Mouse (Mus musculus): ENCODE data around the gene Pex6. TPM values are rescaled to one million over a fixed set of nuclear protein-coding genes. Genes with fewer than 3 reads are reported as not detected.
"Not testable (repeated sequence)": the region's sequence is repeated elsewhere in the genome, so short reads cannot be mapped to it uniquely, and the experiment has no call there.

Gene Pex6
- polyA plus RNA-seq, 1 experiment from 2014 or later: 21.1 TPM

DNA sequence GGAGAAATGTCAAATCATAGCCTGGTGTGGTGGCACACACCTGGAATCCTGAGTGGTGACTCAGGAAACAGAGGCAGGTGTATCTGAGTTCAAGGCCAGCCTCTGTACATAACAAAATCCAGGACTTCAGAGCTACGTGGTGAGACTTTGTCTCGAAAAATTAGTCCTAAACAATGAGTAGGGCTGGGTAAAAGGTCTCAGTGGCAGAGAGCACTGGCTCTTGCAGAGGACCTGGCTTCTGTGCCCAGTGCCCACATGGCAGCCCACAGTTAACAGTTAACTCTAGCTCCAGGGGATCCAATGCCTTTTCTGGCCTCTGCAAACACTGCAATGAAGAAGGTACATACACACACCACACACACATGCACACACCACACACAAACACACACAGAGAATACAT lies 36.5 kb downstream of the Pex6 start:
- H3K27me3 ChIP-seq (replicated peaks): no peaks in the 10 kb centered on the region
- H3K27ac ChIP-seq: no peak overlapping the region
- H3K36me3 ChIP-seq: peaks cover 61% of the 10 kb centered on the region
- 79% methylated on average over 2 of the region's 2 CpGs for WGBS (ENCODE audit: insufficient replicate concordance)
- no peak overlapping the region for H3K4me3 ChIP-seq
- no peaks in the 10 kb centered on the region for H3K9me3 ChIP-seq (replicated peaks)
- no peak for ATAC-seq
- peaks cover 41% of the 10 kb centered on the region for H3K4me1 ChIP-seq
- H3K4me2 ChIP-seq: no peak overlapping the region
- no peak overlapping the region for H3K9ac ChIP-seq

DNA sequence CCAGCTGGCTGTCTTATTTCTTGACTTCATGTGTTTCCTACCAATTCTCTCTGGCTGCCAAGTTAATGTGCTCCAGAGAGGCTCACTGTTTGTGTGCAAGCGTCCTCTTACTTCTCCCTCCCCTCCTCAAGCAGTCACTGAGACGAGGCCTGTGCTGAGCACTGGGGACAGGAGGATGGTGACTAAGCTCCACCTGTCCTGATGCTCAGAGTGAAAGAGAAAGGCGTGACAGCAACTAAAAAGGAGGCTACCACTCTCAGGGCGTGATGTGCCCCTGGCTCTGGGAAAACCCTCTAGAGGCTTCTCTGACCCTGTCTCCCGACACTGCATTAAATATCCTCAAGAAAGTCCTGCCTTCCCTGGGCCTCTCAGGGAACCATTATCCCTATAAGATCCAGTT lies 38.0 kb downstream of the Pex6 start:
- H3K4me1 ChIP-seq: peaks cover 41% of the 10 kb centered on the region
- H3K9ac ChIP-seq: 0 out of 2 replicates have a peak overlapping the region, but pooled peaks have one; percentile 2
- no peak overlapping the region for H3K27ac ChIP-seq
- no peak overlapping the region for H3K4me3 ChIP-seq
- H3K27me3 ChIP-seq (replicated peaks): no peaks in the 10 kb centered on the region
- 79% methylated on average over 5 of the region's 5 CpGs for WGBS (ENCODE audit: insufficient replicate concordance)
- no peak overlapping the region for H3K4me2 ChIP-seq
- ATAC-seq: no peak
- H3K9me3 ChIP-seq (replicated peaks): no peaks in the 10 kb centered on the region
- H3K36me3 ChIP-seq: peaks cover 47% of the 10 kb centered on the region

DNA sequence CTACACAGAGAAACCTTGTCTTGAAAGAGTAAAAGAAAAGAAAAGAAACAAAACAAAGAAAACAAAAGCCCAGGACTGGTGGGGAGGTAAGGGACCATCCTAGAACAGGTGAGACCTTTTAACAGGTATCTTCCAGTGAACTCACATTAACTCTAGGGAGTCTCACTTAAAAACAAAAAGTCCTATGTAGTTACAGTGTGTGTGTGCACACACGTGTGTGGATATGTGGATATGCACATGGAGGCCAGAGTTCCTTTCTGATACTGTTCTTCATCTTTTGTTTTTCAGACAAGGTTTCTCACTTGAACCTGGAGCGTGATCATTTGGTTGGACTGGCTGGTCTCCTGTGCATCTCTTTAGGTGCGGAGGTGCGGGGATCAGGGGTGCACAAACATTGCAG lies 39.3 kb downstream of the Pex6 start:
- Histone ChIP-seq H3K9me3 (replicated peaks) (no peaks in the 10 kb centered on the region), H3K4me1 (peaks cover 41% of the 10 kb centered on the region), H3K27ac (peak overlapping the region; percentile 89), H3K4me3 (peak overlapping the region; percentile 86), H3K27me3 (replicated peaks) (no peaks in the 10 kb centered on the region), H3K4me2 (peak overlapping the region; percentile 95), H3K9ac (peak overlapping the region; percentile 80), H3K36me3 (peaks cover 36% of the 10 kb centered on the region)
- no peak for ATAC-seq
- 69% methylated on average over 4 of the region's 4 CpGs for WGBS (ENCODE audit: insufficient replicate concordance)

DNA sequence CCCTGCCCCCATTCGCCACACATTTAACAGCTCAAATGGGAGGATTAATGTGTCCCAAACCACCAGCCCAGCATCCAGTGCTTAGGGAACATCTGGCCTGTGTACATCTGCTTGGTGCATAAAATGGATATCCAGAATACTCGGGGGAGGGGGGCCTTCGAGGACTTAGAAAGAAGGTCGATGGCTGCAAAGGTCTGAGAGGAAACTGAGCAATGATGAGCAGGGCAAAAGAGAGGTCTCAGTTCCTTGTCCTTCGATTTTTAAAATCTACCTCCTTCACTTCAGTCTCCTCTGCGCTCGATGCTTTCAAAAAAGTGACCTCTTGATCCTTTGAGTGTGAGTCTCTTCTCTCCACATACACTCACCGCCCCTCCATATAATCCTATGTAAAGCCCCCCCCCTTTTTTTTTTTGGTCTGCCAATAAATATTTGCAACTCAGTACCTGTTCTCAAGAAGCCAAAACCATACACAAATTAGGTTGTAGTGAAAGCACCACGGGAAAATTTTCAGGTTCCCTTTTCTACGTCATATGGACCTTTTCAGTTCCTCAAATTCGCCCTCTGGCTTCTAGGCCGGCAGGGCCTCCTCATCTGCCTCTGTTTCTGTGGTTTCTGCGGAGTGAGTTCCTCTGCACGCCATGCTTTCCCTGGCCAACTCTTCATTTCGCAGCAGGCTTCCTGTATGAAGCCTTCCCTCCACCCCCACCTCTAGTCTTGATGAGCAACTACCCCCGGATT lies 40.0 kb downstream of the Pex6 start:
- peaks cover 5% of the 10 kb centered on the region; the same call in 1 of the 2 replicates for H3K27me3 ChIP-seq (replicated peaks)
- WGBS (ENCODE audit: insufficient replicate concordance): 13% methylated on average over 16 of the region's 16 CpGs
- ATAC-seq: peak; percentile 10; the same call in 1 of the 2 replicates
- peaks cover 41% of the 10 kb centered on the region for H3K4me1 ChIP-seq
- H3K36me3 ChIP-seq: peaks cover 29% of the 10 kb centered on the region
- H3K9me3 ChIP-seq (replicated peaks): no peaks in the 10 kb centered on the region
- H3K4me2 ChIP-seq: peak overlapping the region; percentile 95
- peak overlapping the region; percentile 86 for H3K4me3 ChIP-seq
- H3K9ac ChIP-seq: peak overlapping the region; percentile 80
- H3K27ac ChIP-seq: peak overlapping the region; percentile 89

DNA sequence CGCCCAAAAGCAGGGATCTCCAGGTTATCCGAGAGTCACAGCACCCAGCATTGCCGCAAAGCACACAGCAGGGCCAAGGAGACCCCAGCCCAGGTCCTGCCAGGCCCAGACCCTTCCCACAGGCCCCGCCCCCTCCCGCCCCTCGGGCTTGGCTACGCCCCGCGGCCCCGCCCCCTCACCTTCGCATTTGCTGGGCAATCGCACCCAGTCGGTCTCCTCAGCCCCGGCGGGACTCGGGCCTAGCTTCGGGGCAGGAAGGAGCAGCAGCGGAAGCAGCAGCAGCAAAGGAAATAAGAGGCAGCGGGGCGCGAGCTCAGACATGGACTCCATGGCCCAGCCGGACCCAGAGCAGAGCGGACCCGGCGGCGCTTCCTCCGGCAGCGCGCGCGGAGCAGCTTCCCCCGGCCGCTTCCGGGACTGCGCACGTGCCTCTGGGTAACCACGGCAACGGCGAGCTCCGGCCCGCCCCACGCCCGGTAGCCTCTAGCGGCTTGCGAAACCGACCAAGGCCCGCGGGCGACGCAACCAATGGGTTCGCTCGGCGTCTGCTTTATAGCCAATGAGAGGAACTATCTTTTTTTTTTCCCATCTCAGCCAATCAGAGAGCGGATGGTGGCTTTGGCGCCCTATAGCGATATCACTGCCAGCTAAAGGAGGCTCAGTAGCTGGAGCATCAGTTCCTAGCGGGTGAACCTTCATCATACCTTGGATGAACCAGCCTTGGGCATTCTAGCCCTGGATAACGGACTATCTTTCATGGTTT lies 40.7 kb downstream of the Pex6 start, which contains the start of gene Cnpy3:
Gene Cnpy3 (minus strand): TSS at position 421 of the 763 bp plus-strand sequence.
- Histone ChIP-seq H3K4me1 (peaks cover 41% of the 10 kb centered on the region), H3K4me2 (peak within 1 kb of the TSS; percentile 95), H3K9me3 (replicated peaks) (no peaks in the 10 kb centered on the region), H3K27me3 (replicated peaks) (peaks cover 10% of the 10 kb centered on the region; the same call in 1 of the 2 replicates), H3K4me3 (peak within 1 kb of the TSS; percentile 86), H3K27ac (peak within 1 kb of the TSS; percentile 89), H3K9ac (peak within 1 kb of the TSS; percentile 80), H3K36me3 (peaks cover 22% of the 10 kb centered on the region)
- under 1% methylated on average over 58 of the region's 58 CpGs for WGBS (ENCODE audit: insufficient replicate concordance)
- peak; percentile 99 for ATAC-seq

DNA sequence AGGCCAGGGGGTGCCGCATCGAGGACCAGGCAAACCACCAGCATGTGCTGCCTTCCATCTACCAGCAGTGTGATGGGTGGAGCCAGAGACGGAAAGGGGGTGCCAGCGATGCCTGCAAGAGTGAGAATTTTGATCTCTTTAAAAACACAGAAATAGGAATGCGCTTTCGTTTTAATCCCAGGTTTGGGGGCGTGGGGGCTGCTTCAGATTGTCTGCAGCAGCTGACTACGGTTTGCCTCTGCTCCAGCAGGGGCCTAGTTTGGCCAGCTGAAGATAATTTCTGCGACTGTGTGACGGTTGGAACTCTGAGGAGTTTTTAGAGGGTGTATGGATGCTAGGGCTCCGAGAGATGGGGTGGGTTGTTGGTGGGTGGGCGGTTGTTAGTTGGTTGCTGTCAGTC lies 47.5 kb downstream of the Pex6 start:
- peaks cover 10% of the 10 kb centered on the region; the same call in 1 of the 2 replicates for H3K27me3 ChIP-seq (replicated peaks)
- H3K4me2 ChIP-seq: no peak overlapping the region
- H3K4me1 ChIP-seq: no peaks in the 10 kb centered on the region
- no peak for ATAC-seq
- no peak overlapping the region for H3K27ac ChIP-seq
- no peaks in the 10 kb centered on the region for H3K9me3 ChIP-seq (replicated peaks)
- H3K9ac ChIP-seq: no peak overlapping the region
- no peaks in the 10 kb centered on the region for H3K36me3 ChIP-seq
- 75% methylated on average over 12 of the region's 12 CpGs for WGBS (ENCODE audit: insufficient replicate concordance)
- no peak overlapping the region for H3K4me3 ChIP-seq

DNA sequence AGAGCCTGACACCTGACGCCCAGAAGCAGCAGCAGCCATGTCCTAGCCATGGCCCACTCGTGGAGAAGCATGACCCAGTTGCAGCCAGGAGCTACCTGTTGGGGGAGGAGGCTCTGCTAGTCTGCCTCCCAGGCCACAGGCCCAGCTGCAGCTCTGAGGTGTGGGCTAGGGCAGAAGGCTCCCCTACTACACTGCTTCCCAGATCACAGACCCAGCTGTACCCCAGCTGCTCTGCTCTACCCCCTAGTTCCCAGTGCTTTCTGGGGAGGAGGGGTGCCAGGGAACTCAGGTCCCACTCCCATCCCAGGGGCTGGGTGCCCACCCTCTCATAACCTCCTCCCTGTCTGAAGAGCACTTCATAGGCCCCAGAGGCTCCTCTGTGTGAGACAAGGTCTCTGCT lies 52.3 kb downstream of the Pex6 start, which contains the start of gene Ptcra:
Gene Ptcra (minus strand): TSS at position 169 of the 400 bp plus-strand sequence.
- H3K27me3 ChIP-seq (replicated peaks): no peaks in the 10 kb centered on the region
- ATAC-seq: no peak
- no peaks in the 10 kb centered on the region for H3K9me3 ChIP-seq (replicated peaks)
- 26% methylated on average over 2 of the region's 2 CpGs for WGBS (ENCODE audit: insufficient replicate concordance)
- no peak within 1 kb of the TSS for H3K4me2 ChIP-seq
- no peak within 1 kb of the TSS for H3K4me3 ChIP-seq
- no peak within 1 kb of the TSS for H3K9ac ChIP-seq
- peaks cover 7% of the 10 kb centered on the region; the same call in 1 of the 2 replicates for H3K4me1 ChIP-seq
- no peak within 1 kb of the TSS for H3K27ac ChIP-seq
- no peaks in the 10 kb centered on the region for H3K36me3 ChIP-seq

DNA sequence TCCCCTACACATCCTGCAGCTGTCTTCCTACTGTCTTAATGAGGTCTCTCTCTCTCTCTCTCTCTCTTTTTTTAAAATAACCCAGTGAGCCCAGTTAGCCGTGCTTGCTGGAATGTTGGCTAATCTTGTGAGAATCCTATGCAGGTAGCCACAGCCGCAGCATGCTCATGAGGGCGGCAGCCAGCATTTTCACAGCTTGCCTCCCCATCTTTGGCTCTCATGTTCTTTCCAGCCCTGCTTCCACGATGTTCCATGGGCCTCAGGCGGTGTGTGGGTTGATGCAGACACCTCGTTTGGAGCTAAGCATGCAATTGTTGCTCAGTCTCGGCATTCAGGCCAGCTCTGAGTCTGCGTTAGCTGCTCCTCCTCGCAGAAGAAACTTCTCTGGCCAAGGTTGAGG lies 53.7 kb downstream of the Pex6 start:
- 61% methylated on average over 9 of the region's 9 CpGs for WGBS (ENCODE audit: insufficient replicate concordance)
- H3K4me2 ChIP-seq; ATAC-seq; H3K27ac ChIP-seq; H3K27me3 ChIP-seq (replicated peaks); H3K9me3 ChIP-seq (replicated peaks); H3K36me3 ChIP-seq; H3K9ac ChIP-seq; H3K4me3 ChIP-seq; H3K4me1 ChIP-seq: not testable (repeated sequence)

DNA sequence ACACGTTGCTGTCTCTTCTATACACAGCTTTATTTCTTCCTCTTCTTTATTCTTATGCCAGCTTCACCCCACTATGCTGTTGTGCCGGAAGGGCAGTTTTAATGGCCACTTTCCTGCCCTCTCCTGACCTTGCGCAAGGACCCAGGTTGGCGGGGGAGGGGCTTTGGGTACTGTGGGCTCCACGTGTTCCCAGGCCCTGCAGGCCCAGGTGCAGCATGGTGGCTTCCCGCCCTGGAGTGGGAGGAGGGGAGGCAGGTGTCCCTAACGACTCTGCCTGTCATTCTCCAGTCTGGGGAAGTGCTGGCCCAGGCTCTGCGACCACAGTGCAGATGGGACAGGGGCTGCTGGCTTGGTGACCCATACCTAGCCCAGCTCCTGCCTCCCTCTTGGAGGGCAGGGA lies 56.6 kb downstream of the Pex6 start:
- WGBS (ENCODE audit: insufficient replicate concordance): 45% methylated on average over 8 of the region's 8 CpGs
- Histone ChIP-seq H3K27me3 (replicated peaks) (no peaks in the 10 kb centered on the region), H3K36me3 (no peaks in the 10 kb centered on the region), H3K4me2 (no peak overlapping the region), H3K9me3 (replicated peaks) (no peaks in the 10 kb centered on the region), H3K27ac (no peak overlapping the region), H3K9ac (no peak overlapping the region), H3K4me1 (peaks cover 21% of the 10 kb centered on the region), H3K4me3 (no peak overlapping the region)
- ATAC-seq: no peak

DNA sequence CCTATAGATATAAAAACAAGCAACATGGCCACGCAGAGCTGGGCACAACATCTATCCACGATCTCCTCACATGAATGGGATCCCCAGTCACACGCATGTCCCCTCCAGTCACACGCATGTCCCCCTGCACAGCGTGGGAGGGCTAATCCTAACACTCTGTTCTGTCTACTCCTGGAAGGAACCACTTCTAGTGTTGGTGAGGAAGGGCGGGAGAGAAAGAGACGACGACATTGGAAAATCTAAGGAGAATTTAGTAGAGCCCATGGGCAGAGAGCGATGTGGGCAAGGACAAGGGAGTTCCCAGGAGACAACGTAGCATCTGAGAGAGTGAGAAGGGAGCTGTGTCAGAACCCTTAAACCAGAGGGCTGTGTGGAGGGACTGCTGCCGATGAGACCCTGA lies 59.3 kb downstream of the Pex6 start:
- H3K9ac ChIP-seq: no peak overlapping the region
- ATAC-seq: no peak
- peaks cover 15% of the 10 kb centered on the region for H3K36me3 ChIP-seq
- H3K27ac ChIP-seq: no peak overlapping the region
- 78% methylated on average over 11 of the region's 11 CpGs for WGBS (ENCODE audit: insufficient replicate concordance)
- no peak overlapping the region for H3K4me3 ChIP-seq
- H3K27me3 ChIP-seq (replicated peaks): no peaks in the 10 kb centered on the region
- no peaks in the 10 kb centered on the region for H3K9me3 ChIP-seq (replicated peaks)
- peaks cover 37% of the 10 kb centered on the region for H3K4me1 ChIP-seq
- no peak overlapping the region for H3K4me2 ChIP-seq

DNA sequence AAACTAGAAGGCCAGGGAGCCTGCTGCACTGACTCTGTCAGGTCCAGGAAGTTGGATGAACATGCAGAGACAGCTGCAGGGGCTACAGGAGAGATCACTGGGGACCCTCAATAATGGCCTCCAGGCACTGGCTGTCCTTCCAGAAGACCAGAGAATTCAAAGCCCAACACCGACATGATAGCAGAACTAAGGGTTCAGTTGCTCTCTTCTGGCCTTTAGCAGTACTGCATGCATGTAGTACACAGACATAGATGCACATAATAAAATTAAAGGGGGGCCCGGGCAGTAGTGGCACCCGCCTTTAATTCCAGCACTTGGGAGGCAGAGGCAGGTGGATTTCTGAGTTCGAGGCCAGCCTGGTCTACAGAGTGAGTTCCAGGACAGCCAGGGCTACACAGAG lies 59.8 kb downstream of the Pex6 start:
- peaks cover 20% of the 10 kb centered on the region for H3K36me3 ChIP-seq
- H3K27ac ChIP-seq: no peak overlapping the region
- H3K4me2 ChIP-seq: no peak overlapping the region
- H3K9me3 ChIP-seq (replicated peaks): no peaks in the 10 kb centered on the region
- H3K4me1 ChIP-seq: peaks cover 37% of the 10 kb centered on the region
- no peaks in the 10 kb centered on the region for H3K27me3 ChIP-seq (replicated peaks)
- no peak overlapping the region for H3K9ac ChIP-seq
- H3K4me3 ChIP-seq: no peak overlapping the region
- ATAC-seq: no peak
- 72% methylated on average over 4 of the region's 4 CpGs for WGBS (ENCODE audit: insufficient replicate concordance)

DNA sequence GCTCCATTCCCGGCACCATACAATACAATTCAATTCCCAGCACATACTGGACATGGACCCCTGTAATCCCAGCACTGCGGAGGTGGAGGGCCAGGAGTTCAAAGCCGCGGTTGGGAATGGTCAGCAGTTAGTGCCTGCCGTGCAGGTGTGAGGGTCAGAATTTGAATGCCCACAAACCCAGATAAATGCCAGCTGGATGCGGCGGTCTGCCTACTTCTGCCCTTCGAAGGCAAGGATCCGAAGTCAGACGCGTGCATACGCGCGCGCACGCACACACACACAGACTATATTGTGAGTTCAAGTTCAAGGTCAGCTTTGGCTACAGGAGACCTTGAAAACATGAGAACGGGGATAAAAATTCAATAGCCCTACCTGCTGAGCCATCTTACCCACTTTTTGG lies 60.4 kb downstream of the Pex6 start:
- no peak for ATAC-seq
- Histone ChIP-seq H3K27ac (peak overlapping the region; percentile 87), H3K4me3 (peak overlapping the region; percentile 92), H3K4me2 (peak overlapping the region; percentile 92), H3K9me3 (replicated peaks) (no peaks in the 10 kb centered on the region), H3K4me1 (peaks cover 37% of the 10 kb centered on the region), H3K36me3 (peaks cover 26% of the 10 kb centered on the region), H3K27me3 (replicated peaks) (no peaks in the 10 kb centered on the region), H3K9ac (peak overlapping the region; percentile 86)
- 58% methylated on average over 17 of the region's 17 CpGs for WGBS (ENCODE audit: insufficient replicate concordance)
